Mouse (Mus musculus) liver, embryonic 12.5 days (tissue): ENCODE data around the gene Atox1. TPM values are rescaled to one million over a fixed set of nuclear protein-coding genes. Genes with fewer than 3 reads are reported as not detected.
"Not testable (repeated sequence)": the region's sequence is repeated elsewhere in the genome, so short reads cannot be mapped to it uniquely, and the experiment has no call there.

Experiments
- ATAC-seq: fragments of 200-750 bp; cut with Nextera tagmentation; 2 replicates; pipeline ENCODE4 v1.8.0; 2017; ENCODE audit warnings: moderate number of reproducible peaks, mild to moderate bottlenecking, moderate library complexity
- H3K27ac ChIP-seq: fragments of 300-500 bp; sonication (generic); 2 replicates; pipeline ENCODE4 v1.5.1; 2016; ENCODE audit warnings: mild to moderate bottlenecking
- H3K27me3 ChIP-seq: fragments of 300-500 bp; sonication (generic); replicated peaks from 2 replicates; pipeline ENCODE4 v1.6.1; 2016; ENCODE audit warnings: mild to moderate bottlenecking, moderate library complexity
- H3K36me3 ChIP-seq: fragments of 300-500 bp; sonication (generic); 2 replicates; pipeline ENCODE4 v1.6.1; 2016; ENCODE audit warnings: mild to moderate bottlenecking, moderate library complexity
- H3K4me1 ChIP-seq: fragments of 300-500 bp; sonication (generic); 2 replicates; pipeline ENCODE4 v1.6.1; 2016
- H3K4me2 ChIP-seq: fragments of 300-500 bp; sonication (generic); 2 replicates; pipeline ENCODE4 v1.6.1; 2016; ENCODE audit warnings: mild to moderate bottlenecking, moderate library complexity
- H3K4me3 ChIP-seq: fragments of 300-500 bp; sonication (generic); 2 replicates; pipeline ENCODE4 v1.5.1; 2016; ENCODE audit warnings: mild to moderate bottlenecking, moderate library complexity
- H3K9ac ChIP-seq: fragments of 300-500 bp; sonication (generic); 2 replicates; pipeline ENCODE4 v1.6.1; 2016; ENCODE audit warnings: mild to moderate bottlenecking, moderate library complexity
- H3K9me3 ChIP-seq: fragments of 300-500 bp; sonication (generic); replicated peaks from 2 replicates; pipeline ENCODE4 v1.6.1; 2016; ENCODE audit warnings: mild to moderate bottlenecking, moderate library complexity
- WGBS: fragments of 180-500 bp; shearing (Covaris S2); methylation state at CpG from one replicate; pipeline ENCODE4 v1.1.7; 2016; ENCODE audit not compliant: insufficient replicate concordance; 5-methylcytosine and 5-hydroxymethylcytosine counted together
- polyA plus RNA-seq: library from polyadenylated mRNA; unstranded; fragments of >200 nt; fragmentation: Nextera tagmentation; extraction: Ambion mirVana; gene quantifications from 2 replicates; pipeline ENCODE4 v1.2.1, GENCODE M21; 2016

Gene Atox1
- polyA plus RNA-seq, 1 experiment from 2014 or later = 210 TPM

GRCm38 (mm10) chr11:55419678-55420307 lies 41.2 kb downstream of the Atox1 start:
- 32% methylated on average over 9 of the region's 9 CpGs for WGBS
- H3K27ac ChIP-seq = peak overlapping the region; percentile 66
- H3K9me3 ChIP-seq = no peaks in the 10 kb centered on the region
- H3K27me3 ChIP-seq = peaks cover 11% of the 10 kb centered on the region; the same call in 1 of the 2 replicates
- H3K4me2 ChIP-seq = peak overlapping the region; percentile 64
- H3K36me3 ChIP-seq = no peaks in the 10 kb centered on the region
- peak overlapping the region; percentile 47 for H3K4me3 ChIP-seq
- ATAC-seq = 0 out of 2 replicates have a peak, but pooled peaks have one; percentile 26
- H3K4me1 ChIP-seq = peaks cover 43% of the 10 kb centered on the region
- H3K9ac ChIP-seq = peak overlapping the region; percentile 52

- Histone ChIP-seq H3K4me1 (peaks cover 48% of the 10 kb centered on the region), H3K27me3 (peaks cover 11% of the 10 kb centered on the region; the same call in 1 of the 2 replicates), H3K4me3 (peak overlapping the region; percentile 47), H3K9ac (peak overlapping the region; percentile 52), H3K36me3 (no peaks in the 10 kb centered on the region), H3K9me3 (no peaks in the 10 kb centered on the region), H3K27ac (peak overlapping the region; percentile 59), H3K4me2 (peak overlapping the region; percentile 64)
- no peak for ATAC-seq
- 29% methylated on average over 4 of the region's 4 CpGs for WGBS
Measured at GRCm38 (mm10) chr11:55419296-55419677, 41.8 kb downstream of the Atox1 start.

- no peak for ATAC-seq
- H3K4me2 ChIP-seq = peak overlapping the region; percentile 64
- WGBS = 12% methylated on average over 3 of the region's 3 CpGs
Measured at GRCm38 (mm10) chr11:55418704-55419061, 42.4 kb downstream of the Atox1 start.

GRCm38 (mm10) chr11:55417898-55418703 lies 42.9 kb downstream of the Atox1 start:
- no peak for ATAC-seq
- H3K9ac ChIP-seq = peak overlapping the region; percentile 52; the same call in 1 of the 2 replicates
- H3K27me3 ChIP-seq = peaks cover 11% of the 10 kb centered on the region; the same call in 1 of the 2 replicates
- H3K4me2 ChIP-seq = peak overlapping the region; percentile 64
- peak overlapping the region; percentile 47 for H3K4me3 ChIP-seq
- H3K4me1 ChIP-seq = peaks cover 50% of the 10 kb centered on the region
- H3K9me3 ChIP-seq = no peaks in the 10 kb centered on the region
- H3K36me3 ChIP-seq = no peaks in the 10 kb centered on the region
- WGBS = 3% methylated on average over 24 of the region's 24 CpGs
- H3K27ac ChIP-seq = peak overlapping the region; percentile 68

More at GRCm38 (mm10) chr11:55418704-55419061, 42.4 kb downstream of the Atox1 start:
- Histone ChIP-seq H3K36me3 (no peaks in the 10 kb centered on the region), H3K27me3 (peaks cover 11% of the 10 kb centered on the region; the same call in 1 of the 2 replicates), H3K9ac (peak overlapping the region; percentile 52; the same call in 1 of the 2 replicates), H3K4me1 (peaks cover 50% of the 10 kb centered on the region), H3K4me3 (peak overlapping the region; percentile 47), H3K9me3 (no peaks in the 10 kb centered on the region), H3K27ac (no peak overlapping the region)

- H3K9me3 ChIP-seq = no peaks in the 10 kb centered on the region
- no peak for ATAC-seq
- peak overlapping the region; percentile 6 for H3K4me2 ChIP-seq
- H3K4me3 ChIP-seq = 0 out of 2 replicates have a peak overlapping the region, but pooled peaks have one; percentile 47
- peaks cover 50% of the 10 kb centered on the region for H3K4me1 ChIP-seq
- peaks cover 11% of the 10 kb centered on the region; the same call in 1 of the 2 replicates for H3K27me3 ChIP-seq
- no peak overlapping the region for H3K27ac ChIP-seq
- 28% methylated on average over 6 of the region's 6 CpGs for WGBS
- no peak overlapping the region for H3K9ac ChIP-seq
- H3K36me3 ChIP-seq = no peaks in the 10 kb centered on the region
Measured at GRCm38 (mm10) chr11:55416609-55417265, 44.3 kb downstream of the Atox1 start.

GRCm38 (mm10) chr11:55415731-55416130 lies 45.3 kb downstream of the Atox1 start:
- H3K36me3 ChIP-seq, ATAC-seq, H3K27ac ChIP-seq, H3K4me3 ChIP-seq, H3K9me3 ChIP-seq, H3K4me2 ChIP-seq, H3K9ac ChIP-seq: not testable (repeated sequence)
- peaks cover 11% of the 10 kb centered on the region; the same call in 1 of the 2 replicates for H3K27me3 ChIP-seq
- H3K4me1 ChIP-seq = peaks cover 46% of the 10 kb centered on the region
- 63% methylated on average over 6 of the region's 6 CpGs for WGBS

- Histone ChIP-seq H3K4me2 (no peak overlapping the region), H3K4me1 (peaks cover 43% of the 10 kb centered on the region), H3K27ac (no peak overlapping the region)
Measured at GRCm38 (mm10) chr11:55415036-55415704, 45.9 kb downstream of the Atox1 start.

GRCm38 (mm10) chr11:55414314-55414713 lies 46.7 kb downstream of the Atox1 start:
- WGBS = 51% methylated on average over 5 of the region's 5 CpGs
- no peak overlapping the region for H3K4me2 ChIP-seq
- peaks cover 36% of the 10 kb centered on the region for H3K4me1 ChIP-seq
- no peaks in the 10 kb centered on the region for H3K36me3 ChIP-seq
- H3K27me3 ChIP-seq = peaks cover 5% of the 10 kb centered on the region; the same call in 1 of the 2 replicates
- no peak overlapping the region for H3K9ac ChIP-seq
- ATAC-seq = no peak
- no peaks in the 10 kb centered on the region for H3K9me3 ChIP-seq
- H3K4me3 ChIP-seq = no peak overlapping the region
- H3K27ac ChIP-seq = no peak overlapping the region

More at GRCm38 (mm10) chr11:55415036-55415704, 45.9 kb downstream of the Atox1 start:
- Histone ChIP-seq H3K9me3 (no peaks in the 10 kb centered on the region), H3K4me3 (no peak overlapping the region), H3K36me3 (no peaks in the 10 kb centered on the region), H3K9ac (no peak overlapping the region), H3K27me3 (peaks cover 11% of the 10 kb centered on the region; the same call in 1 of the 2 replicates)
- no peak for ATAC-seq
- 20% methylated on average over 9 of the region's 9 CpGs for WGBS

- no peak overlapping the region for H3K4me2 ChIP-seq
Measured at GRCm38 (mm10) chr11:55413416-55413796, 47.6 kb downstream of the Atox1 start.

GRCm38 (mm10) chr11:55412680-55413415 lies 48.2 kb downstream of the Atox1 start:
- peaks cover 32% of the 10 kb centered on the region for H3K4me1 ChIP-seq
- H3K9me3 ChIP-seq = no peaks in the 10 kb centered on the region
- no peak overlapping the region for H3K4me2 ChIP-seq
- no peak overlapping the region for H3K9ac ChIP-seq
- no peaks in the 10 kb centered on the region; the same call in 1 of the 2 replicates for H3K27me3 ChIP-seq
- 0 out of 2 replicates have a peak, but pooled peaks cover 1% of the 10 kb centered on the region for H3K36me3 ChIP-seq
- WGBS = 66% methylated on average over 10 of the region's 10 CpGs
- ATAC-seq = no peak
- H3K27ac ChIP-seq = no peak overlapping the region
- H3K4me3 ChIP-seq = no peak overlapping the region

More at GRCm38 (mm10) chr11:55413416-55413796, 47.6 kb downstream of the Atox1 start:
- 64% methylated on average over 2 of the region's 2 CpGs for WGBS
- no peak overlapping the region for H3K9ac ChIP-seq
- no peak for ATAC-seq
- H3K9me3 ChIP-seq = no peaks in the 10 kb centered on the region
- no peaks in the 10 kb centered on the region; the same call in 1 of the 2 replicates for H3K27me3 ChIP-seq
- H3K27ac ChIP-seq = no peak overlapping the region
- H3K36me3 ChIP-seq = no peaks in the 10 kb centered on the region
- peaks cover 36% of the 10 kb centered on the region for H3K4me1 ChIP-seq
- no peak overlapping the region for H3K4me3 ChIP-seq

GRCm38 (mm10) chr11:55412034-55412433 lies 49.0 kb downstream of the Atox1 start:
- H3K4me1 ChIP-seq = peaks cover 24% of the 10 kb centered on the region
- no peak overlapping the region for H3K4me3 ChIP-seq
- no peak overlapping the region for H3K4me2 ChIP-seq
- H3K9me3 ChIP-seq = no peaks in the 10 kb centered on the region
- 62% methylated on average over 7 of the region's 7 CpGs for WGBS
- no peak overlapping the region for H3K9ac ChIP-seq
- no peak for ATAC-seq
- no peaks in the 10 kb centered on the region for H3K27me3 ChIP-seq
- peaks cover 8% of the 10 kb centered on the region; the same call in 1 of the 2 replicates for H3K36me3 ChIP-seq
- H3K27ac ChIP-seq = no peak overlapping the region
